Mouse (Mus musculus) hindbrain, embryonic 11.5 days (tissue): ENCODE results near the gene Adgrb2. TPM values are rescaled to one million over a fixed set of nuclear protein-coding genes. Genes with fewer than 3 reads are reported as not detected.
A peak's percentile ranks its signal among the peaks of the same experiment; 100 is the strongest.

Experiments used
- ATAC-seq: fragments of 200-750 bp; cut with Nextera tagmentation; 2 replicates; pipeline ENCODE4 v1.8.0; 2017; ENCODE audit warnings: mild to moderate bottlenecking, moderate TSS enrichment, moderate library complexity; ENCODE audit not compliant: low FRiP score
- DNase-seq: peaks from one replicate; pipeline ENCODE4 v3.0.0-alpha.2; 2015; ENCODE audit warnings: low spot score
- H3K27ac ChIP-seq: fragments of 300-500 bp; sonication (generic); 2 replicates; pipeline ENCODE4 v1.5.1; 2014; ENCODE audit warnings: mild to moderate bottlenecking, low read depth, low read length
- H3K27me3 ChIP-seq: fragments of 300-500 bp; sonication (generic); 2 replicates; pipeline ENCODE4 v1.6.1; 2014; ENCODE audit warnings: mild to moderate bottlenecking, low read length, moderate library complexity, mixed read lengths; ENCODE audit not compliant: control insufficient read depth, insufficient read depth
- H3K36me3 ChIP-seq: fragments of 300-500 bp; sonication (generic); 2 replicates; pipeline ENCODE4 v1.6.1; 2014; ENCODE audit warnings: mild to moderate bottlenecking, low read length, moderate library complexity, mixed read lengths; ENCODE audit not compliant: control insufficient read depth, insufficient read depth
- H3K4me1 ChIP-seq: fragments of 300-500 bp; sonication (generic); replicated peaks from 2 replicates; pipeline ENCODE4 v1.6.1; 2014; ENCODE audit warnings: low read length, mixed read lengths; ENCODE audit not compliant: control insufficient read depth, insufficient read depth
- H3K4me2 ChIP-seq: fragments of 300-500 bp; sonication (generic); replicated peaks from 2 replicates; pipeline ENCODE4 v1.6.1; 2014; ENCODE audit warnings: mild to moderate bottlenecking, low read depth, low read length
- H3K4me3 ChIP-seq: fragments of 300-500 bp; sonication (generic); 2 replicates; pipeline ENCODE4 v1.5.1; 2014; ENCODE audit warnings: low read depth, low read length
- H3K9ac ChIP-seq: fragments of 300-500 bp; sonication (generic); 2 replicates; pipeline ENCODE4 v1.6.1; 2014; ENCODE audit warnings: low read depth, low read length
- H3K9me3 ChIP-seq: fragments of 300-500 bp; sonication (generic); 2 replicates; pipeline ENCODE4 v1.6.1; 2016; ENCODE audit warnings: low read length; ENCODE audit not compliant: control insufficient read depth
- WGBS: fragments of 180-500 bp; shearing (Covaris S2); extraction: QIAGEN DNeasy Blood & Tissue Kit; methylation state at CpG from one replicate; pipeline ENCODE4 v1.1.7; 2014; 5-methylcytosine and 5-hydroxymethylcytosine counted together
- polyA plus RNA-seq: library from polyadenylated mRNA; unstranded; fragments of >200 nt; fragmentation: Nextera tagmentation; extraction: Ambion mirVana; gene quantifications from 2 replicates; pipeline ENCODE4 v1.2.1, GENCODE M21; 2014

Gene Adgrb2
- polyA plus RNA-seq, 1 experiment from 2014 or later = 6.3 TPM

DNA sequence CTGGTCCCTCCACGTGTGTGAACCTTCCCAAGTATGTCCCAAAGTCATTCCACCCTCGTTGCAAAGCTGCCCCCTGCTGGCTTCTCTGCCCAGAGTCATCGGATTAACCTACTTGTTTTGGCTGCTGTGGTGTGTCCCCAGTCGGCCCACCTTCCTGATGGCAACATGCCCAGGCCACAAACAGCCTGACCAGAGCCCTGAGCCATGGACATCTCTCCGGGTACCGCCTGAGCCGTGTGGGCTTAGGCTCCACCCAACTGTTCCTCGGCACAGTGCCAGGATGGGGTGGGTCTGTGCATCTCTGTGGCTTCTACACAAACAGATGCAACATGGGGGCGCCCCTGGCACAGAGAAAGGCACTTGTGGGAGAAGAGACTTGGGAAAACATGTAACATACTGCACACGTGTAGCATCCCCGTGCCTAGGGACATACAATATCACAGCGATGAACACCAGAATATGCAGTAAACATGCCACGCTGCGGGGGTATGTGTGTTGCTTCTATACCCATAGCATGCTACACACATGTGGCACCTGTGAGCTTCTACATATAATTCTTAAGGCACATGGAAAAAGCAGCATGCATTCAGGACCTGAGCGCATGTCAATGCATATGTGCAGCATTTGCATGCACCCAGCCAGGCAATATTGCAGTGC, 778 bp upstream of the Adgrb2 start:
- DNase-seq (peak; percentile 75), ATAC-seq (no peak)
- WGBS = 6% methylated on average over 15 of the region's 15 CpGs
- Histone ChIP-seq H3K36me3 (no peaks in the 10 kb centered on the region), H3K27me3 (peaks cover 23% of the 10 kb centered on the region), H3K4me2 (peak overlapping the region; percentile 96), H3K9me3 (no peaks in the 10 kb centered on the region), H3K9ac (no peak overlapping the region), H3K27ac (0 out of 2 replicates have a peak overlapping the region, but pooled peaks have one; percentile 24), H3K4me3 (peak overlapping the region; percentile 74), H3K4me1 (peaks cover 24% of the 10 kb centered on the region)

GRCm38 (mm10) chr4:129985161-129985670, 546 bp downstream of the Adgrb2 start:
- Histone ChIP-seq H3K4me3 (peak overlapping the region; percentile 74), H3K36me3 (no peaks in the 10 kb centered on the region), H3K27me3 (peaks cover 23% of the 10 kb centered on the region), H3K4me2 (peak overlapping the region; percentile 96), H3K27ac (peak overlapping the region; percentile 30; the same call in 1 of the 2 replicates), H3K9me3 (no peaks in the 10 kb centered on the region), H3K4me1 (peaks cover 24% of the 10 kb centered on the region), H3K9ac (peak overlapping the region; percentile 77)
- DNase-seq = peak; percentile 58
- ATAC-seq = peak; percentile 13; the same call in 1 of the 2 replicates
- WGBS = 0% methylated on average over 36 of the region's 48 CpGs

- H3K36me3 ChIP-seq = no peaks in the 10 kb centered on the region
- peak overlapping the region; percentile 30; the same call in 1 of the 2 replicates for H3K27ac ChIP-seq
- peaks cover 23% of the 10 kb centered on the region for H3K27me3 ChIP-seq
- H3K9ac ChIP-seq = peak overlapping the region; percentile 77
- 1% methylated on average over 58 of the region's 58 CpGs for WGBS
- H3K4me1 ChIP-seq = peaks cover 24% of the 10 kb centered on the region
- DNase-seq = peak; percentile 86
- peak overlapping the region; percentile 74 for H3K4me3 ChIP-seq
- ATAC-seq = peak; percentile 23; the same call in 1 of the 2 replicates
- no peaks in the 10 kb centered on the region for H3K9me3 ChIP-seq
- peak overlapping the region; percentile 96 for H3K4me2 ChIP-seq
These were observed 1.2 kb downstream of the Adgrb2 start for GRCm38 (mm10) chr4:129985671-129986441.

DNA sequence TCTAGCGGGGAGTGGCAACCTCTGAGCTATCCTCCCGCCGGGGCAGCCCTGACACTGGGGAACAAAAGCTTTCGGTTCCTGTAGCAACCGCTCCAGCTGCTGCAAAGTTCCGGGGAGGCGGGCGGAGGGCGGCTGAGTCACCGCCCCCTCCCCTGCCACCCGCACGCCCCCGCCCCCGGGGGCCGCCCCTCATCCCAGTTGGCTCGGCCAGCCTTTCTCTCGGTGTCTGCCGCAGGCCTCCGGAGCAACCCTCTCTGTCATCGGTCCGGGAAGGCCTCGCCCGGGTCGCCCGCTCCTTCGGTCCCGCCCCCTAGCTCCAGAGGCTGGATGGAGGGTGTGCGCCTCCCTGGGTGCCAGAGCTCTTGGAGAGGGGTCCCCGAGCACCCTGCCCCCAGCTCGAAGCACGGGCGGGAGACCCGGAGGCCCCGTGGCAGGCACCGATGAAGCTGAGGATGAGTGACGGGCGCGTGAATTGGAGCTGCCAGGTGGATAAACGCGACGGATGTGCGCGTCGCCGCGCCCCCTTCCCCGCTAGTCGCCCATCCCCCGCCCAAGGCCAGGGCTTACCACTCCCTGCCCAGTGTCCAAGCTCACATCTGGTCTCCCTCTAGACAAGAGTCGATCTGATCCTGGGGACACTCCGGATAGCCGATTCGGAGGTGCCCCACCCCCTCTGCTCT, 3.3 kb downstream of the Adgrb2 start:
- WGBS = under 1% methylated on average over 43 of the region's 53 CpGs
- peak; percentile 50 for ATAC-seq
- Histone ChIP-seq H3K27ac (0 out of 2 replicates have a peak overlapping the region, but pooled peaks have one; percentile 48), H3K27me3 (peaks cover 23% of the 10 kb centered on the region), H3K4me2 (peak overlapping the region; percentile 80), H3K36me3 (no peaks in the 10 kb centered on the region), H3K4me3 (peak overlapping the region; percentile 36), H3K9me3 (no peaks in the 10 kb centered on the region), H3K4me1 (peaks cover 20% of the 10 kb centered on the region), H3K9ac (peak overlapping the region; percentile 48)
- DNase-seq = peak; percentile 78

- Histone ChIP-seq H3K4me3 (no peak overlapping the region), H3K36me3 (no peaks in the 10 kb centered on the region), H3K27ac (no peak overlapping the region), H3K9me3 (no peaks in the 10 kb centered on the region), H3K27me3 (peaks cover 16% of the 10 kb centered on the region), H3K9ac (no peak overlapping the region), H3K4me1 (peaks cover 13% of the 10 kb centered on the region), H3K4me2 (no peak overlapping the region)
- 72% methylated on average over 4 of the region's 4 CpGs for WGBS
- DNase-seq = no peak
- no peak for ATAC-seq
These were observed 5.3 kb downstream of the Adgrb2 start for GRCm38 (mm10) chr4:129989925-129990324.

DNA sequence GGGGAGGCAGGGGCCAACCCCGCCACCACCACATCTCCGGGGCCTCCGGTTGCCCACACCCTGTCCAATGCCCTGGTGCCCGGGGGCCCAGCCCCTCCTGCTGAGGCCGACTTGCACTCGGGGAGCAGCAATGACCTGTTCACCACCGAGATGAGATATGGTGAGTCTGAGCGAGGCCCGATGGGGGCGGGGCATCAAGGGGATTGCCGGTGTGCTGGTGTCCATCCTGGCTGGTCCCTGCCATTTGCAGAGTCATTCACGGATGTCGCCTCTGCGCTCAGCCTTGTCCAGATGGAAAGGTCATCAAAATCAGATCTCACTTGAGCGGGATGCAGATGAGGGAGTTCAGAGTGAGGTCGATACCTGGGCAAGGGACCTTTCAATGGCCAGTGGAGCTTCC, 8.1 kb downstream of the Adgrb2 start:
- Histone ChIP-seq H3K4me1 (peaks cover 7% of the 10 kb centered on the region), H3K4me3 (no peak overlapping the region), H3K36me3 (no peaks in the 10 kb centered on the region), H3K9ac (no peak overlapping the region), H3K27me3 (no peaks in the 10 kb centered on the region), H3K9me3 (no peaks in the 10 kb centered on the region), H3K27ac (no peak overlapping the region), H3K4me2 (no peak overlapping the region)
- DNase-seq = no peak
- 78% methylated on average over 16 of the region's 16 CpGs for WGBS
- ATAC-seq = no peak

DNA sequence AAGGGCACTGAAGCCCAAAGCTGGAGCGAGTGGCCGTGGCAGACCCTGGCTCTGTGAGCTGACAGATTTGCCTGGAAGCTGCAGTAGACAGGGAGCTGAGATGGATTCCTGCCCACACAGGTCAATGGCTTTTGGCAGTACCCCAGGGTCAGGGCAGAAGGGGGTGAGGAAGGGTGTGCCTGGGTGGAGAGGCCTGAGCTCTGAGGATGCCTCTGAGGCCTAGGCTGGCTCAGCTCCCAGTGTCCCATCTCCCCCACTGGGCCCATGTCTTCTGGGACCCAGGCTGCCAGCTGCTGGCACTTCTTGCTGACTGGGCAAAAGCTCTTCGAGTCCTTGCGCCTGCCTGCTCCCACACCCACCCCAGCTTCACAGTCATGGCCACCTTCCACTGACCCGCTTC, 8.5 kb downstream of the Adgrb2 start:
- no peak for ATAC-seq
- Histone ChIP-seq H3K4me2 (no peak overlapping the region), H3K9me3 (no peaks in the 10 kb centered on the region), H3K27me3 (no peaks in the 10 kb centered on the region), H3K27ac (no peak overlapping the region), H3K4me3 (no peak overlapping the region), H3K4me1 (peaks cover 2% of the 10 kb centered on the region), H3K36me3 (no peaks in the 10 kb centered on the region), H3K9ac (no peak overlapping the region)
- DNase-seq = no peak
- 94% methylated on average over 5 of the region's 5 CpGs for WGBS

DNA sequence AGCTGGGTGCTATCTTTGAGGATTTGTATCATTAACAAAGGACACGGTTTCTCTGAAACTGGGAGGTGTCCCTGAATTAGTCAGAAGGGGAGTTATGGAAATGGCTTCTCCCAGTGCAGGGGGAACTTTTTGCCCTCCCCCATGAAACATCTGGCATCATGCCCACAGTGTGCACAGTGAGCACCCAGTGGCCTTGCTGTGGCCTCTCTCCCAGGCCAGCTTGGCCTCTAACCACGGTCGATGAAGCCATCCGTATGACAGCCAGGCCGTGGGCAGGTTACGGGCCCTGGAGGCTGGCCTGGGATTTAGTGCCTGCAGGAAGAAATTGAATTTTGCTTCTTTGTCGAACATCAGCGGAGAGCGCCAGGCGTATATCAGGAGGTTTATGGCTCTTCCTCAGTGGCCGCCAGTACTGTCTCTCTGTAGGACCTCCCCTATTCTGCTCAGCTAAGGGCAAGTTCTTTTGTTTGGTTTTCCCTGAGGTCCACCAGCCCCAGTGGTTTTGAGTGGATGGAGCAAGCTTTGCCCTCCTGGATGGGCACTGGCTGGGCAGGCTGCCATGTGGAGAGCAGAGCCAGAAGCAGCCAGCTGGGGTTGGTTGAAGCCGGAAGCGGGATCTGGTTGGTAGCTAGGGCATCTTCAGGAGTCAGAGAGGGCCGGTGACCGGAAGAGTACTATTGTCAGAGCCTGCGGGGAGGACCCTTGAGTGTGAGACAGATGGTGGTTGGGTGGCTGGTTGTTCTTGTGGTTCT, 9.4 kb downstream of the Adgrb2 start:
- no peaks in the 10 kb centered on the region for H3K9me3 ChIP-seq
- DNase-seq (no peak), ATAC-seq (no peak)
- H3K9ac ChIP-seq = no peak overlapping the region
- no peak overlapping the region for H3K4me2 ChIP-seq
- H3K4me1 ChIP-seq = no peaks in the 10 kb centered on the region
- H3K4me3 ChIP-seq = no peak overlapping the region
- 89% methylated on average over 16 of the region's 16 CpGs for WGBS
- H3K36me3 ChIP-seq = no peaks in the 10 kb centered on the region
- no peak overlapping the region for H3K27ac ChIP-seq
- 0 out of 2 replicates have a peak, but pooled peaks cover 3% of the 10 kb centered on the region for H3K27me3 ChIP-seq
